Mouse (Mus musculus) MEL (cell line): ENCODE data around the gene Dgcr2. TPM values are rescaled to one million over a fixed set of nuclear protein-coding genes. Genes with fewer than 3 reads are reported as not detected.
A peak's percentile ranks its signal among the peaks of the same experiment; 100 is the strongest.

Experiments
- DNase-seq: peaks from one replicate; pipeline ENCODE4 v3.0.0; 2011; ENCODE audit warnings: low read depth, low spot score
- H3K27ac ChIP-seq: 2 replicates; pipeline ENCODE4 v1.5.1; 2012; ENCODE audit warnings: low read depth, mild to moderate bottlenecking, control low read depth, low read length, moderate library complexity; ENCODE audit not compliant: control insufficient read depth
- H3K27me3 ChIP-seq, 2 experiments: fragments of 150-350 bp in 1 of 2; sonication (generic) in 1 of 2; 2 replicates each; pipeline ENCODE4 v1.6.1; 2012; ENCODE audit warnings: low read length in 2 of 2, mild to moderate bottlenecking in 2 of 2, improper control_type of control experiment in 1 of 2, moderate library complexity in 1 of 2; ENCODE audit not compliant: insufficient read depth in 2 of 2, control insufficient read depth in 1 of 2
- H3K36me3 ChIP-seq, 2 experiments: 2 replicates each; pipeline ENCODE4 v1.6.1; 2012 to 2014; ENCODE audit warnings: low read length in 2 of 2, improper control_type of control experiment in 1 of 2, inconsistent platforms in 1 of 2, mild to moderate bottlenecking in 1 of 2; ENCODE audit not compliant: insufficient read depth in 2 of 2, control insufficient read depth in 1 of 2
- H3K4me1 ChIP-seq, 2 experiments: fragments of 150-350 bp in 1 of 2; sonication (generic) in 1 of 2; 2 replicates each; pipeline ENCODE4 v1.6.1; 2012; ENCODE audit warnings: low read length in 2 of 2, improper control_type of control experiment in 1 of 2, mild to moderate bottlenecking in 1 of 2; ENCODE audit not compliant: insufficient read depth in 2 of 2, control insufficient read depth in 1 of 2
- H3K4me3 ChIP-seq, 2 experiments: fragments of 150-350 bp in 1 of 2; sonication (generic) in 1 of 2; 2 replicates each; pipeline ENCODE4 v1.5.1; 2012; ENCODE audit warnings: low read depth in 2 of 2, low read length in 2 of 2, mild to moderate bottlenecking in 2 of 2, moderate library complexity in 2 of 2, control low read depth in 1 of 2, improper control_type of control experiment in 1 of 2; ENCODE audit not compliant: control insufficient read depth in 1 of 2, insufficient read depth in 1 of 2
- H3K79me2 ChIP-seq: 2 replicates; pipeline ENCODE4 v1.6.1; 2012; ENCODE audit warnings: mild to moderate bottlenecking, low read length, moderate library complexity; ENCODE audit not compliant: control insufficient read depth, poor library complexity, insufficient read depth
- H3K9ac ChIP-seq: 2 replicates; pipeline ENCODE4 v1.6.1; 2012; ENCODE audit warnings: low read depth, mild to moderate bottlenecking, control low read depth, low read length, moderate library complexity; ENCODE audit not compliant: control insufficient read depth, poor library complexity, severe bottlenecking
- H3K9me3 ChIP-seq: fragments of 150-350 bp; sonication (generic); replicated peaks from 2 replicates; pipeline ENCODE4 v1.6.1; 2012; ENCODE audit warnings: mild to moderate bottlenecking, low read length, improper control_type of control experiment, moderate library complexity; ENCODE audit not compliant: insufficient read depth
- BHLHE40 ChIP-seq: IDR thresholded peaks from 2 replicates; pipeline ENCODE4 v1.6.1; 2012; ENCODE audit warnings: low read depth, mild to moderate bottlenecking, inconsistent platforms, low read length, improper control_type of control experiment, borderline replicate concordance
- CHD1 ChIP-seq: IDR thresholded peaks from 2 replicates; pipeline ENCODE4 v1.6.1; 2012; ENCODE audit warnings: low read depth, mild to moderate bottlenecking, inconsistent platforms, low read length, improper control_type of control experiment
- CHD2 ChIP-seq: IDR thresholded peaks from 2 replicates; pipeline ENCODE4 v1.6.1; 2011; ENCODE audit warnings: low read length, improper control_type of control experiment
- CTCF ChIP-seq, 3 experiments: IDR thresholded peaks in 2 of 3; conservative IDR thresholded peaks in 1 of 3; 2 replicates each; pipeline ENCODE4 v1.5.1; 2011 to 2012; ENCODE audit warnings: low read length in 3 of 3, low read depth in 2 of 3, mild to moderate bottlenecking in 2 of 3, improper control_type of control experiment in 1 of 3, inconsistent platforms in 1 of 3, mixed read lengths in 1 of 3, moderate library complexity in 1 of 3; ENCODE audit not compliant: control insufficient read depth in 1 of 3, insufficient read depth in 1 of 3, poor library complexity in 1 of 3, severe bottlenecking in 1 of 3
- E2F4 ChIP-seq: IDR thresholded peaks from 2 replicates; pipeline ENCODE4 v1.6.1; 2011; ENCODE audit warnings: low read depth, low read length, improper control_type of control experiment, borderline replicate concordance
- ELF1 ChIP-seq: IDR thresholded peaks from 2 replicates; pipeline ENCODE4 v1.6.1; 2014; ENCODE audit warnings: low read depth, mild to moderate bottlenecking, inconsistent platforms, low read length, improper control_type of control experiment, moderate library complexity
- EP300 ChIP-seq, 2 experiments: IDR thresholded peaks; 2 replicates each; pipeline ENCODE4 v1.6.1; 2011; ENCODE audit warnings: improper control_type of control experiment in 2 of 2, low read length in 2 of 2, low read depth in 1 of 2, mild to moderate bottlenecking in 1 of 2
- ETS1 ChIP-seq: IDR thresholded peaks from 2 replicates; pipeline ENCODE4 v1.6.1; 2012; ENCODE audit warnings: low read depth, mild to moderate bottlenecking, inconsistent platforms, low read length, improper control_type of control experiment, moderate library complexity
- GABPA ChIP-seq: IDR thresholded peaks from 2 replicates; pipeline ENCODE4 v1.6.1; 2012; ENCODE audit warnings: low read depth, mild to moderate bottlenecking, inconsistent platforms, low read length, improper control_type of control experiment, moderate library complexity
- GATA1 ChIP-seq: IDR thresholded peaks from 2 replicates; pipeline ENCODE4 v1.6.1; 2011; ENCODE audit warnings: low read depth, low read length, improper control_type of control experiment
- HCFC1 ChIP-seq: IDR thresholded peaks from 2 replicates; pipeline ENCODE4 v1.6.1; 2012; ENCODE audit warnings: low read depth, mild to moderate bottlenecking, inconsistent platforms, low read length, improper control_type of control experiment, moderate library complexity
- KAT2A ChIP-seq: conservative IDR thresholded peaks from 2 replicates; pipeline ENCODE4 v1.6.1; 2012; ENCODE audit warnings: low read depth, low read length, improper control_type of control experiment, inconsistent platforms
- MAFK ChIP-seq: IDR thresholded peaks from 2 replicates; pipeline ENCODE4 v1.6.1; 2011; ENCODE audit warnings: low read depth, mild to moderate bottlenecking, low read length, improper control_type of control experiment, borderline replicate concordance
- MAX ChIP-seq: IDR thresholded peaks from 2 replicates; pipeline ENCODE4 v1.6.1; 2011; ENCODE audit warnings: low read length, improper control_type of control experiment
- MAZ ChIP-seq: IDR thresholded peaks from 2 replicates; pipeline ENCODE4 v1.6.1; 2012; ENCODE audit warnings: low read depth, mild to moderate bottlenecking, inconsistent platforms, low read length, improper control_type of control experiment
- MEF2A ChIP-seq: IDR thresholded peaks from 2 replicates; pipeline ENCODE4 v1.6.1; 2014; ENCODE audit warnings: low read depth, mild to moderate bottlenecking, inconsistent platforms, low read length, improper control_type of control experiment; ENCODE audit not compliant: poor library complexity, insufficient replicate concordance, severe bottlenecking; ENCODE audit errors: extremely low read depth
- MXI1 ChIP-seq: IDR thresholded peaks from 2 replicates; pipeline ENCODE4 v1.6.1; 2011; ENCODE audit warnings: mild to moderate bottlenecking, low read depth, low read length, improper control_type of control experiment
- MYB ChIP-seq: IDR thresholded peaks from 2 replicates; pipeline ENCODE4 v1.6.1; 2011; ENCODE audit warnings: mild to moderate bottlenecking, low read depth, low read length, improper control_type of control experiment
- MYC ChIP-seq: IDR thresholded peaks from 2 replicates; pipeline ENCODE4 v1.6.1; 2011; ENCODE audit warnings: low read depth, mild to moderate bottlenecking, low read length, improper control_type of control experiment, moderate library complexity
- NELFE ChIP-seq: IDR thresholded peaks from 2 replicates; pipeline ENCODE4 v1.6.1; 2011; ENCODE audit warnings: low read depth, low read length, improper control_type of control experiment
- NRF1 ChIP-seq: IDR thresholded peaks from 2 replicates; pipeline ENCODE4 v1.6.1; 2014; ENCODE audit warnings: low read depth, mild to moderate bottlenecking, inconsistent platforms, low read length, improper control_type of control experiment, moderate library complexity; ENCODE audit not compliant: poor library complexity, insufficient read depth, severe bottlenecking
- POLR2AphosphoS2 ChIP-seq: IDR thresholded peaks from 2 replicates; pipeline ENCODE4 v1.6.1; 2011; ENCODE audit warnings: low read length, improper control_type of control experiment
- RAD21 ChIP-seq: IDR thresholded peaks from 2 replicates; pipeline ENCODE4 v1.6.1; 2011; ENCODE audit warnings: mild to moderate bottlenecking, low read depth, low read length, improper control_type of control experiment
- RCOR1 ChIP-seq: IDR thresholded peaks from 2 replicates; pipeline ENCODE4 v1.6.1; 2012; ENCODE audit warnings: low read depth, mild to moderate bottlenecking, inconsistent platforms, low read length, improper control_type of control experiment
- SIN3A ChIP-seq: IDR thresholded peaks from 2 replicates; pipeline ENCODE4 v1.6.1; 2012; ENCODE audit warnings: low read length, improper control_type of control experiment, inconsistent platforms
- SMC3 ChIP-seq: IDR thresholded peaks from 2 replicates; pipeline ENCODE4 v1.6.1; 2011; ENCODE audit warnings: low read depth, low read length, improper control_type of control experiment
- TAL1 ChIP-seq: IDR thresholded peaks from 2 replicates; pipeline ENCODE4 v1.6.1; 2012; ENCODE audit warnings: mild to moderate bottlenecking, inconsistent platforms, low read length, moderate library complexity, mixed read lengths
- TBP ChIP-seq: IDR thresholded peaks from 2 replicates; pipeline ENCODE4 v1.8.0; 2011; ENCODE audit warnings: low read depth, low read length, improper control_type of control experiment
- UBTF ChIP-seq: IDR thresholded peaks from 2 replicates; pipeline ENCODE4 v1.6.1; 2012; ENCODE audit warnings: low read depth, mild to moderate bottlenecking, inconsistent platforms, low read length, improper control_type of control experiment, moderate library complexity, borderline replicate concordance; ENCODE audit not compliant: insufficient read depth
- USF1 ChIP-seq: IDR thresholded peaks from 2 replicates; pipeline ENCODE4 v1.6.1; 2014; ENCODE audit warnings: low read depth, mild to moderate bottlenecking, inconsistent platforms, low read length, improper control_type of control experiment, moderate library complexity
- USF2 ChIP-seq, 2 experiments: IDR thresholded peaks; 2 replicates each; pipeline ENCODE4 v1.6.1; 2011 to 2012; ENCODE audit warnings: improper control_type of control experiment in 2 of 2, low read length in 2 of 2, borderline replicate concordance in 1 of 2, inconsistent platforms in 1 of 2, low read depth in 1 of 2, mild to moderate bottlenecking in 1 of 2; ENCODE audit not compliant: insufficient read depth in 1 of 2
- ZC3H11A ChIP-seq: IDR thresholded peaks from 2 replicates; pipeline ENCODE4 v1.6.1; 2012; ENCODE audit warnings: low read depth, mild to moderate bottlenecking, inconsistent platforms, low read length, improper control_type of control experiment
- ZMIZ1 ChIP-seq: IDR thresholded peaks from 2 replicates; pipeline ENCODE4 v1.6.1; 2012; ENCODE audit warnings: low read depth, mild to moderate bottlenecking, inconsistent platforms, low read length, improper control_type of control experiment, moderate library complexity
- ZNF384 ChIP-seq: IDR thresholded peaks from 2 replicates; pipeline ENCODE4 v1.6.1; 2012; ENCODE audit warnings: low read depth, mild to moderate bottlenecking, inconsistent platforms, low read length, improper control_type of control experiment
- polyA plus RNA-seq, 2 experiments: library from polyadenylated mRNA; stranded (reverse) in 1 of 2; unstranded in 1 of 2; fragments of >175 nt in 1 of 2; fragments of >200 nt in 1 of 2; gene quantifications; 2 replicates each; pipeline versions ENCODE4 v1.2.1 to v1.2.4; 2012; ENCODE audit warnings: low replicate concordance in 2 of 2, low read depth in 1 of 2; ENCODE audit not compliant: insufficient read length in 2 of 2, insufficient read depth in 1 of 2, missing spikeins in 1 of 2
- total RNA-seq: library from RNA; depleted of rRNA; stranded (reverse); fragments of 300-350 nt; gene quantifications from 2 replicates; pipeline ENCODE4 v1.2.3, GENCODE M21; 2012

The Dgcr2 gene
- total and polyA plus RNA-seq, 3 experiments = 37.1 to 53.7 TPM; not detected in 1

DNA sequence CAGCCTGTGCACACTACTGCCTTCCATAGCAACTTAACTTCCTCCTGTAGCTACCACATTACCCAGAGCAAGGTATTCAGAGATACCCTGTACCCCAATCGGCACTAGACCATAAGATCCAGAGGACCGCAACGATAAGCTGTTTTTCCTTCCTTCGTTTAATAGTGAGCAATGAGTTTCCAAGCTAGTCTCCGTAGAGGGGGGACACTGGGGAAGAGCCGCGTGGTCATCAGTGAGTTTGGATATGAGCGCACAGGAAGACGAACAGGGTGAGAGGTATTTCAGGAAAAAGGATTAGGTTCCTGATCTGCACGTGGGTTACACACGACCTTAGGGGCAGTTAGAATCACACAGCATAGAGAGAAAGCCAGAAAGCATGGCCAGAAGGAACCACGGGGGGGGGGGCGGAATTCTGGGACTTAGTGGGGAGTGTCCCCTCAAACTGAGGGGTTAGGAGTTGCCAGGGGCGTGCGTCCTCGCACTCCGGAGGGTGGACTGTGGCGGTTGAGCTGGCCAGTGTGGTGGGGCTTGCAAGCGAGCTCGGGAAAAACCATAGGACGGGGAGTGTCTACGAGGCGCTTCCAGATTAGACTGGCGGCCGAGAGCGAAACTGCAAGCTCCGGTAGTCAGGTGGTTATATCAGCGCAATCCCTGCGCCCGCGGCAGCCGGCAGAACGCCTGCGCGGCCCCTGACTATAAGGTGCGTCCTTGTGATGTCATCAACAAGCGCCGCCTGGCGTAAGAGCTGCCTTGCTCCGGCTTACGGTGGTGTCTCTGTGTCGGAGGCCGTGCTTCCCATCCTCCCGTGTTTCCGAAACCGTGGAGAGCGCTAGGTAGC is 23.2 kb upstream of the Dgcr2 start:
- H3K27ac ChIP-seq = peak overlapping the region; percentile 89
- H3K9me3 ChIP-seq = no peaks in the 10 kb centered on the region
- peak overlapping the region; percentile 90 to 93 for H3K4me3 ChIP-seq
- peak; percentile 99 for DNase-seq
- peak overlapping the region; percentile 88 for H3K9ac ChIP-seq
- H3K4me1 ChIP-seq = peaks cover 0 to 11% of the 10 kb centered on the region in 2 experiments; a peak in 3 of 4 replicates
- no peaks in the 10 kb centered on the region for H3K27me3 ChIP-seq
- peaks cover 7% of the 10 kb centered on the region for H3K79me2 ChIP-seq
- H3K36me3 ChIP-seq = no peaks in the 10 kb centered on the region; a peak in 1 of 4 replicates
- TF ChIP-seq POLR2AphosphoS2 (peak; percentile 77), RAD21 (no peak), ELF1 (peak; percentile 62), CHD2 (no peak), ZNF384 (no peak), NELFE (peak; percentile 95), ETS1 (peak; percentile 69), KAT2A (peak; percentile 77), BHLHE40 (peak; percentile 40; the same call in 1 of the 2 replicates), MAFK (no peak), ZMIZ1 (peak; percentile 90), CHD1 (no peak; the same call in 1 of the 2 replicates), MYB (0 out of 2 replicates have a peak, but pooled peaks have one; percentile 23), MAX (no peak; the same call in none of the 2 replicates), USF2 (IDR thresholded peaks at IDR 0.05; ENCODE audit: borderline replicate concordance in 1 of 2, insufficient read depth in 1 of 2, low read depth in 1 of 2, low read length in 2 of 2) (no peak), GABPA (peak; percentile 67; the same call in 1 of the 2 replicates), CTCF (IDR thresholded peaks at IDR 0.05 in 2 of 3, conservative IDR thresholded peaks at IDR 0.05 in 1 of 3; ENCODE audit: control insufficient read depth in 1 of 3, insufficient read depth in 1 of 3, low read depth in 2 of 3, low read length in 3 of 3, poor library complexity in 1 of 3, severe bottlenecking in 1 of 3) (peak in 2 of 3 experiments; percentile 47 to 53; a peak in 5 of 6 replicates), NRF1 (peak; percentile 89), TAL1 (0 out of 2 replicates have a peak, but pooled peaks have one; percentile 21), EP300 (IDR thresholded peaks at IDR 0.05; ENCODE audit: low read depth in 1 of 2, low read length in 2 of 2) (peak; percentile 24 to 34; a peak in 1 of 4 replicates), HCFC1 (peak; percentile 93), SMC3 (0 out of 2 replicates have a peak, but pooled peaks have one; percentile 1), MEF2A (no peak), GATA1 (0 out of 2 replicates have a peak, but pooled peaks have one; percentile 15), MXI1 (peak; percentile 70; the same call in 1 of the 2 replicates), RCOR1 (no peak), SIN3A (peak; percentile 91), E2F4 (no peak), ZC3H11A (no peak), TBP (peak; percentile 93), MYC (peak; percentile 92), MAZ (peak; percentile 67; the same call in 1 of the 2 replicates), USF1 (peak; percentile 86), UBTF (no peak)
